22 mouse cellular contexts compared by ENCODE assay signal in genomic region chr7:125815733-125816132, GRCm38 (mm10).
A peak's percentile ranks its signal among the peaks of the same experiment; 100 is the strongest.
DNase-seq lines count a peak whose midpoint lies in the region; ATAC-seq lines count a peak whose summit lies in the region.
"Had no signal": no experiment of that assay in that cellular context is flagged by ENCODE, and none has a peak within 500 bp of the region (broad histone marks: within the 10 kb centered on the region; RNA-seq: fewer than 3 reads in every experiment).

No protein-coding gene starts in this region.

- DNase-seq in midbrain, embryonic 14.5 days = peak; percentile 40
- DNase-seq in forelimb bud, embryonic 11.5 days (ENCODE audit: low read depth, low spot score) = peak; percentile 71
- DNase-seq in limb, embryonic 11.5 days (ENCODE audit: low spot score) = peak; percentile 64
- DNase-seq in left cerebral cortex, adult 18-20 months (ENCODE audit: low spot score in 2 of 2) = no peak
- DNase-seq in left cerebral cortex, adult 8-10 months (ENCODE audit: low spot score in 2 of 2) = no peak
- DNase-seq in ovary, adult 18-20 months (ENCODE audit: low spot score) = no peak
- DNase-seq: adrenal gland, postnatal 36 days; cerebellum, adult 9-11 months; gastrocnemius, postnatal 10 days; heart, adult 18-20 months; kidney, adult 2 months; kidney, postnatal 25 days; lung, postnatal 14 days; right cerebral cortex, postnatal 4 days; thymus, postnatal 4 days had no signal

- no peak overlapping the region for H3K9ac ChIP-seq in midbrain, embryonic 14.5 days (replicated peaks; ENCODE audit: low read length)
- H3K9ac ChIP-seq in midbrain, embryonic 13.5 days (replicated peaks) = no peak overlapping the region
- H3K9ac ChIP-seq in limb, embryonic 11.5 days (ENCODE audit: low read length) = no peak overlapping the region
- H3K9ac ChIP-seq in neural tube, embryonic 13.5 days = 0 out of 2 replicates have a peak overlapping the region, but pooled peaks have one; percentile 26
- H3K9ac ChIP-seq: embryonic facial prominence, embryonic 12.5 days; heart, embryonic 15.5 days; liver, embryonic 15.5 days had no signal

- H3K36me3 ChIP-seq in midbrain, embryonic 14.5 days (ENCODE audit: control insufficient read depth, insufficient read depth, low read length) = peaks cover 25% of the 10 kb centered on the region
- peaks cover 33% of the 10 kb centered on the region for H3K36me3 ChIP-seq in midbrain, embryonic 13.5 days
- peaks cover 2% of the 10 kb centered on the region; the same call in 1 of the 2 replicates for H3K36me3 ChIP-seq in limb, embryonic 11.5 days (ENCODE audit: control insufficient read depth, insufficient read depth, low read length)
- peaks cover 15% of the 10 kb centered on the region for H3K36me3 ChIP-seq in neural tube, embryonic 13.5 days
- H3K36me3 ChIP-seq: liver, embryonic 15.5 days had no signal

- no peak overlapping the region for H3K4me3 ChIP-seq in midbrain, embryonic 14.5 days (replicated peaks; ENCODE audit: low read depth, low read length)
- H3K4me3 ChIP-seq in midbrain, embryonic 13.5 days (replicated peaks) = no peak overlapping the region
- no peak overlapping the region for H3K4me3 ChIP-seq in limb, embryonic 11.5 days (ENCODE audit: low read depth, low read length)
- H3K4me3 ChIP-seq in neural tube, embryonic 13.5 days = no peak overlapping the region
- H3K4me3 ChIP-seq: embryonic facial prominence, embryonic 12.5 days; heart, embryonic 15.5 days; liver, embryonic 15.5 days; myocyte had no signal

- peaks cover 9% of the 10 kb centered on the region; the same call in 1 of the 2 replicates for H3K4me1 ChIP-seq in midbrain, embryonic 14.5 days (ENCODE audit: control insufficient read depth, insufficient read depth, low read length)
- H3K4me1 ChIP-seq in midbrain, embryonic 13.5 days (replicated peaks) = peaks cover 21% of the 10 kb centered on the region
- H3K4me1 ChIP-seq in limb, embryonic 11.5 days (ENCODE audit: control insufficient read depth, insufficient read depth, low read length) = peaks cover 25% of the 10 kb centered on the region
- peaks cover 39% of the 10 kb centered on the region for H3K4me1 ChIP-seq in neural tube, embryonic 13.5 days (replicated peaks)
- H3K4me1 ChIP-seq: embryonic facial prominence, embryonic 12.5 days; heart, embryonic 15.5 days; liver, embryonic 15.5 days had no signal

- ATAC-seq in midbrain, embryonic 14.5 days (ENCODE audit: low FRiP score, low TSS enrichment) = no peak
- no peak for ATAC-seq in midbrain, embryonic 13.5 days
- ATAC-seq in limb, embryonic 11.5 days (ENCODE audit: insufficient number of reproducible peaks, low FRiP score, low TSS enrichment, low read depth) = peak; percentile 65
- ATAC-seq in neural tube, embryonic 13.5 days (ENCODE audit: low read depth) = peak; percentile 79

- 75% methylated on average over 3 of the region's 3 CpGs for WGBS in midbrain, embryonic 14.5 days
- 81% methylated on average over 3 of the region's 3 CpGs for WGBS in midbrain, embryonic 13.5 days
- 7% methylated on average over 3 of the region's 3 CpGs for WGBS in limb, embryonic 11.5 days
- WGBS in neural tube, embryonic 13.5 days = 19% methylated on average over 3 of the region's 3 CpGs

- no peaks in the 10 kb centered on the region for H3K27me3 ChIP-seq in midbrain, embryonic 14.5 days (ENCODE audit: control insufficient read depth, insufficient read depth, low read length)
- no peaks in the 10 kb centered on the region for H3K27me3 ChIP-seq in midbrain, embryonic 13.5 days
- no peaks in the 10 kb centered on the region for H3K27me3 ChIP-seq in limb, embryonic 11.5 days (ENCODE audit: control insufficient read depth, insufficient read depth, low read length)
- no peaks in the 10 kb centered on the region for H3K27me3 ChIP-seq in neural tube, embryonic 13.5 days
- H3K27me3 ChIP-seq: embryonic facial prominence, embryonic 12.5 days; heart, embryonic 15.5 days; liver, embryonic 15.5 days had no signal

- no peaks in the 10 kb centered on the region for H3K9me3 ChIP-seq in midbrain, embryonic 14.5 days (ENCODE audit: control insufficient read depth, low read length)
- H3K9me3 ChIP-seq in midbrain, embryonic 13.5 days = no peaks in the 10 kb centered on the region
- no peaks in the 10 kb centered on the region for H3K9me3 ChIP-seq in limb, embryonic 11.5 days (ENCODE audit: control insufficient read depth, low read length)
- H3K9me3 ChIP-seq in neural tube, embryonic 13.5 days = no peaks in the 10 kb centered on the region
- H3K9me3 ChIP-seq: embryonic facial prominence, embryonic 12.5 days; heart, embryonic 15.5 days; liver, embryonic 15.5 days had no signal

- no peak overlapping the region for H3K27ac ChIP-seq in midbrain, embryonic 14.5 days (replicated peaks; ENCODE audit: low read depth, low read length)
- H3K27ac ChIP-seq in midbrain, embryonic 13.5 days = no peak overlapping the region
- no peak overlapping the region; the same call in 1 of the 2 replicates for H3K27ac ChIP-seq in limb, embryonic 11.5 days (replicated peaks; ENCODE audit: low read depth, low read length)
- H3K27ac ChIP-seq in neural tube, embryonic 13.5 days (replicated peaks) = peak overlapping the region; percentile 79
- H3K27ac ChIP-seq: embryonic facial prominence, embryonic 12.5 days; heart, embryonic 15.5 days; liver, embryonic 15.5 days had no signal

- no peak overlapping the region for H3K4me2 ChIP-seq in midbrain, embryonic 14.5 days (ENCODE audit: low read length)
- no peak overlapping the region for H3K4me2 ChIP-seq in midbrain, embryonic 13.5 days (replicated peaks)
- no peak overlapping the region for H3K4me2 ChIP-seq in limb, embryonic 11.5 days (ENCODE audit: low read depth, severe bottlenecking)
- H3K4me2 ChIP-seq in neural tube, embryonic 13.5 days = no peak overlapping the region
- H3K4me2 ChIP-seq: embryonic facial prominence, embryonic 12.5 days; heart, embryonic 15.5 days; liver, embryonic 15.5 days; midbrain, embryonic 11.5 days had no signal

Comparison
In these comparisons a context has a peak if more than half of its experiments do, and no peak if none do; other contexts are left out.
1. ATAC-seq: peak in limb, embryonic 11.5 days (single experiment) and neural tube, embryonic 13.5 days (single experiment); none in midbrain, embryonic 14.5 days (single experiment) and midbrain, embryonic 13.5 days (single experiment).
2. DNase-seq: peak in midbrain, embryonic 14.5 days (single experiment), forelimb bud, embryonic 11.5 days (single experiment) and limb, embryonic 11.5 days (single experiment); none in left cerebral cortex, adult 18-20 months (0 of 2), left cerebral cortex, adult 8-10 months (0 of 2) and ovary, adult 18-20 months (single experiment).